Mouse (Mus musculus) liver, embryonic 13.5 days (tissue): ENCODE data around the gene Tmprss3. TPM values are rescaled to one million over a fixed set of nuclear protein-coding genes. Genes with fewer than 3 reads are reported as not detected.

Experiments used
- ATAC-seq: fragments of 200-750 bp; cut with Nextera tagmentation; 2 replicates; pipeline ENCODE4 v1.8.0; 2017; ENCODE audit warnings: low read depth, mild to moderate bottlenecking, moderate number of reproducible peaks, moderate library complexity
- DNase-seq: peaks from one replicate; pipeline ENCODE4 v3.0.0; 2022
- H3K27ac ChIP-seq: fragments of 300-500 bp; sonication (generic); 2 replicates; pipeline ENCODE4 v1.5.1; 2015; ENCODE audit warnings: moderate library complexity, mild to moderate bottlenecking, inconsistent platforms
- H3K27me3 ChIP-seq: fragments of 300-500 bp; sonication (generic); 2 replicates; pipeline ENCODE4 v1.6.1; 2015; ENCODE audit warnings: mild to moderate bottlenecking, inconsistent platforms
- H3K36me3 ChIP-seq: fragments of 300-500 bp; sonication (generic); 2 replicates; pipeline ENCODE4 v1.6.1; 2015; ENCODE audit warnings: mild to moderate bottlenecking, inconsistent platforms
- H3K4me1 ChIP-seq: fragments of 300-500 bp; sonication (generic); replicated peaks from 2 replicates; pipeline ENCODE4 v1.6.1; 2015; ENCODE audit warnings: inconsistent platforms
- H3K4me2 ChIP-seq: fragments of 300-500 bp; sonication (generic); 2 replicates; pipeline ENCODE4 v1.6.1; 2015; ENCODE audit warnings: inconsistent platforms, mild to moderate bottlenecking, moderate library complexity
- H3K4me3 ChIP-seq: fragments of 300-500 bp; sonication (generic); replicated peaks from 2 replicates; pipeline ENCODE4 v1.5.1; 2015; ENCODE audit warnings: mild to moderate bottlenecking, inconsistent platforms
- H3K9ac ChIP-seq: fragments of 300-500 bp; sonication (generic); 2 replicates; pipeline ENCODE4 v1.6.1; 2015; ENCODE audit warnings: mild to moderate bottlenecking, inconsistent platforms
- H3K9me3 ChIP-seq: fragments of 300-500 bp; sonication (generic); replicated peaks from 2 replicates; pipeline ENCODE4 v1.6.1; 2016; ENCODE audit warnings: inconsistent platforms
- WGBS: fragments of 180-500 bp; shearing (Covaris S2); methylation state at CpG from one replicate; pipeline ENCODE4 v1.1.7; 2015; ENCODE audit not compliant: insufficient replicate concordance; 5-methylcytosine and 5-hydroxymethylcytosine counted together
- polyA plus RNA-seq: library from polyadenylated mRNA; unstranded; fragments of >200 nt; fragmentation: Nextera tagmentation; extraction: Ambion mirVana; gene quantifications from 2 replicates; pipeline ENCODE4 v1.2.1, GENCODE M21; 2015

Tmprss3 gene
- polyA plus RNA-seq, 1 experiment from 2014 or later = 0.16 TPM

DNA sequence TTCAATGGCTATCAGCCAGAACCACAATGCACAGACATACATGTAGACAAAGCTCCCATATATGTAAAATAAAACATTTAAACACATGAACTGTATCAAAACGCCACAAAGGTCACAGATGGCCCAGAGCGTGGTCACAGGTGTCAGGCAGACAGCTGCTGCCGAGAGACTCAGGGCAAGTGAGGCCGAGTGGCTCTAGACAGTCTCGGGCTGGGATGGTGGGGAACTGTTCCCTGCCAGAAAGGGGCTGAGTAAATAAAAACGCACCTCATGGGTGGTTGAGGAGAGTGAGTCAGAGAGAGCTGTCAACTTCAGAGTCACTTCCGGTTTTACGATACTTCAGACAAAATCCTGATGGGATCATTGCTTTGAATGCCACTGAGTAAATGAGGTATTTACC lies 25.8 kb upstream of the Tmprss3 start:
- Histone ChIP-seq H3K4me1 (peaks cover 43% of the 10 kb centered on the region), H3K9ac (no peak overlapping the region), H3K9me3 (no peaks in the 10 kb centered on the region), H3K27ac (peak overlapping the region; percentile 30; the same call in 1 of the 2 replicates), H3K36me3 (peaks cover 29% of the 10 kb centered on the region), H3K27me3 (no peaks in the 10 kb centered on the region), H3K4me3 (no peak overlapping the region), H3K4me2 (no peak overlapping the region)
- WGBS = 64% methylated on average over 8 of the region's 8 CpGs
- ATAC-seq = no peak
- no peak for DNase-seq

GRCm38 (mm10) chr17:31223835-31224234 lies 25.1 kb upstream of the Tmprss3 start:
- peaks cover 45% of the 10 kb centered on the region for H3K4me1 ChIP-seq
- no peak overlapping the region for H3K4me3 ChIP-seq
- peak; percentile 51 for ATAC-seq
- no peaks in the 10 kb centered on the region for H3K9me3 ChIP-seq
- H3K4me2 ChIP-seq = no peak overlapping the region
- 0 out of 2 replicates have a peak overlapping the region, but pooled peaks have one; percentile 20 for H3K27ac ChIP-seq
- WGBS = 22% methylated on average over 7 of the region's 7 CpGs
- peaks cover 33% of the 10 kb centered on the region for H3K36me3 ChIP-seq
- no peak overlapping the region for H3K9ac ChIP-seq
- H3K27me3 ChIP-seq = no peaks in the 10 kb centered on the region
- DNase-seq = no peak

DNA sequence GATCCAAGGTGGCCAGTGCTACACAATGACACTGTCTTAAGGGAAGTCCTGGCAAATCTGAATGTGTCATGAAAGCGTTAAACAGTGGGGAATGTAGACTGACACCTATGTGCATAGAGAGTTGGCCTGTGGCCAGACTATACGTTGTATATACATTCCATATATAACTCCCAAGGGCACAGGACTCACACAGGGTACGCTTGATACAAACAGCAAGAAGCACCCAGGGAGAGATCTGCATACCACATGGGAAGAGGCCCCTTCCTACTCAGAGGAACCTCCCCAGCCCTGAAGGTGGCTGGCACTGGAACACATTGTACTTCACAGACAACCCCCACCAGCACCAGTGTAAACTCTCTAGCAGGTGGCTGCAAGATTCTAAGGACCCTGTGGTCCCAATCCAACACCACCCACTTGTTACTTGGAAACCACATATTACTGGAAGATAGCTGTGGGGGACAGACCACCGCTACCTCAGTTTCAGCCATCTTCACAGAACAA lies 24.1 kb upstream of the Tmprss3 start:
- Histone ChIP-seq H3K27me3 (no peaks in the 10 kb centered on the region), H3K36me3 (peaks cover 31% of the 10 kb centered on the region), H3K4me2 (no peak overlapping the region), H3K27ac (peak overlapping the region; percentile 20; the same call in 1 of the 2 replicates), H3K9me3 (no peaks in the 10 kb centered on the region), H3K4me1 (peaks cover 45% of the 10 kb centered on the region), H3K4me3 (no peak overlapping the region), H3K9ac (no peak overlapping the region)
- no peak for ATAC-seq
- no peak for DNase-seq
- 48% methylated on average over 4 of the region's 4 CpGs for WGBS

- DNase-seq (no peak), ATAC-seq (no peak)
- WGBS = 54% methylated on average over 5 of the region's 5 CpGs
- H3K4me1 ChIP-seq = peaks cover 19% of the 10 kb centered on the region
- no peaks in the 10 kb centered on the region for H3K9me3 ChIP-seq
- no peak overlapping the region for H3K9ac ChIP-seq
- H3K4me2 ChIP-seq = no peak overlapping the region
- no peak overlapping the region for H3K4me3 ChIP-seq
- no peaks in the 10 kb centered on the region for H3K27me3 ChIP-seq
- H3K36me3 ChIP-seq = peaks cover 66% of the 10 kb centered on the region
- no peak overlapping the region for H3K27ac ChIP-seq
Measured at GRCm38 (mm10) chr17:31216068-31216955, 17.5 kb upstream of the Tmprss3 start.

GRCm38 (mm10) chr17:31211881-31212280 lies 13.1 kb upstream of the Tmprss3 start:
- H3K36me3 ChIP-seq = peaks cover 42% of the 10 kb centered on the region
- no peak overlapping the region for H3K27ac ChIP-seq
- H3K9ac ChIP-seq = no peak overlapping the region
- peaks cover 45% of the 10 kb centered on the region for H3K4me1 ChIP-seq
- WGBS = 86% methylated on average over 6 of the region's 6 CpGs
- no peak overlapping the region for H3K4me3 ChIP-seq
- ATAC-seq (no peak), DNase-seq (no peak)
- H3K9me3 ChIP-seq = no peaks in the 10 kb centered on the region
- no peaks in the 10 kb centered on the region for H3K27me3 ChIP-seq
- H3K4me2 ChIP-seq = no peak overlapping the region

DNA sequence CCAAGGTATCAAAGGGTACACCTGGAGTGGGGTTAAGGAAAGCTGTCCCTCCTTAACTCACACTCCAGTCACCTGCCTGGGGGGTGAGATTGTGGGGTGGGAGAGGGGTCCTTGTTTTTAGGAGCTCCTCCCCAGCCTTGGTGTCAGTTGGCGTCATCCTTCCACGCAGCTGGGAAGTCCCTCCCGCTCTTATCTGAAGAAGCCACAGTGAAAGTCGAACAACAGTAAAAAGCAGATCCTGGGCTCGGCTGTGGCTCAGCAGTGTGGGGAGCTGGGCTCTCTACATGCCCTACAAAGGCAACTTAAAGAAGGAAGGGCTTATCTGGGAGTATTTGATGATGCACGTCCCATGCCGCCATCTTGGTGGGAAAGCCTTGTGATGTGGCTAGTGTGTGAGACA lies 11.5 kb upstream of the Tmprss3 start:
- peak; percentile 82 for ATAC-seq
- no peaks in the 10 kb centered on the region for H3K9me3 ChIP-seq
- 18% methylated on average over 7 of the region's 7 CpGs for WGBS
- DNase-seq = peak; percentile 70
- H3K27ac ChIP-seq = peak overlapping the region; percentile 88
- peaks cover 45% of the 10 kb centered on the region for H3K4me1 ChIP-seq
- H3K9ac ChIP-seq = no peak overlapping the region
- H3K4me3 ChIP-seq = no peak overlapping the region
- no peaks in the 10 kb centered on the region for H3K27me3 ChIP-seq
- H3K36me3 ChIP-seq = peaks cover 29% of the 10 kb centered on the region
- peak overlapping the region; percentile 73 for H3K4me2 ChIP-seq

GRCm38 (mm10) chr17:31209376-31209930 lies 10.7 kb upstream of the Tmprss3 start:
- DNase-seq = no peak
- WGBS = 81% methylated on average over 11 of the region's 11 CpGs
- H3K36me3 ChIP-seq = peaks cover 20% of the 10 kb centered on the region
- H3K4me2 ChIP-seq = peak overlapping the region; percentile 73
- H3K9me3 ChIP-seq = no peaks in the 10 kb centered on the region
- H3K27ac ChIP-seq = peak overlapping the region; percentile 88
- H3K4me1 ChIP-seq = peaks cover 42% of the 10 kb centered on the region
- H3K27me3 ChIP-seq = no peaks in the 10 kb centered on the region
- no peak overlapping the region; the same call in 1 of the 2 replicates for H3K9ac ChIP-seq
- ATAC-seq = no peak; the same call in 1 of the 2 replicates
- H3K4me3 ChIP-seq = peak overlapping the region; percentile 56

DNA sequence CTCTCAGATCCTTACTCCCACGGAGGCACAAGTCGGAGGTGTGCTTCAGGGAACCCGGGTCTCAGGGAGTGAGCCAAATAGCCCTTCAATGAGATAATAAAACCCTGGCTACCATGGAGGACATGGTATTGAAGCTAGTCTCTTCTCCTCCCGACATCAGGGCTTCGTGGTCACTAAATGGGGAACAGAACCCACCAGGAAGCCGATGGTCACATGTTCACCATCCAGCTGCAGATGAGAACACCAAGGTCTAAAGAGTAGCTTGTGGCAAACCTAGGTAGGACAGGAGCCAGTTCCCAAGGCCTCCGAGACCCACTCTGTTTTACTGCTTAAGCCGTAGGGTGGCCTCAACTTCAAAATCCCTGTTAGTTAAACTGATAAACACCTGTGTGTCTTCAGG lies 9.9 kb upstream of the Tmprss3 start:
- H3K4me1 ChIP-seq = peaks cover 42% of the 10 kb centered on the region
- peak overlapping the region; percentile 74 for H3K9ac ChIP-seq
- peak overlapping the region; percentile 56 for H3K4me3 ChIP-seq
- DNase-seq (no peak), ATAC-seq (peak; percentile 41; the same call in 1 of the 2 replicates)
- no peaks in the 10 kb centered on the region for H3K27me3 ChIP-seq
- H3K9me3 ChIP-seq = no peaks in the 10 kb centered on the region
- 22% methylated on average over 8 of the region's 8 CpGs for WGBS
- peaks cover 12% of the 10 kb centered on the region for H3K36me3 ChIP-seq
- H3K27ac ChIP-seq = peak overlapping the region; percentile 88
- peak overlapping the region; percentile 73 for H3K4me2 ChIP-seq

GRCm38 (mm10) chr17:31207771-31208334 lies 9.1 kb upstream of the Tmprss3 start, which contains the start of gene Ubash3a:
Gene Ubash3a, plus strand, starts transcription at chr17:31207873.
- H3K9me3 ChIP-seq = no peaks in the 10 kb centered on the region
- 10% methylated on average over 12 of the region's 12 CpGs for WGBS
- peak; percentile 52 for DNase-seq
- H3K4me3 ChIP-seq = peak within 1 kb of the TSS; percentile 56
- H3K4me2 ChIP-seq = peak within 1 kb of the TSS; percentile 73
- H3K27me3 ChIP-seq = no peaks in the 10 kb centered on the region
- H3K27ac ChIP-seq = peak within 1 kb of the TSS; percentile 88
- peaks cover 42% of the 10 kb centered on the region for H3K4me1 ChIP-seq
- peak; percentile 76 for ATAC-seq
- H3K9ac ChIP-seq = peak within 1 kb of the TSS; percentile 74
- H3K36me3 ChIP-seq = peaks cover 9% of the 10 kb centered on the region; the same call in 1 of the 2 replicates

DNA sequence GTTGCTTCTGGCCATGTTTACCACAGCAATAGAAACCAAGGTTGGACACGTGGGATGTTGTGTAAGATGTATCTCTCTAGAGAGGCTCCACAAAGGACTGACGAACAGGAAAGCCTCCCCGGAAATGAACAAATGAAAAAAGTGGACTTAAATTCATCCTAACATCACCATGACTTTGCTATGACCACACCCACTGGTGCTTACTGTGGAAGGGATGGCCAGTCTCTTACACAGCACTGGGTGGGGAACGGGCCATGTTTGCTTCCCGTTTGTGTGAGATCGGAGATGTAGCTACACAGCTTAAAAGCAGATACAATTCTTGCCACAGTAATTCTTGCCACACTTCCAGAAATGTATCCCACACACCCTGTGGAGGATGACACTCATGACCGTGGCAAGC lies 2.5 kb downstream of the Tmprss3 start:
- Histone ChIP-seq H3K4me1 (peaks cover 18% of the 10 kb centered on the region), H3K27ac (no peak overlapping the region), H3K27me3 (no peaks in the 10 kb centered on the region), H3K4me3 (no peak overlapping the region), H3K36me3 (no peaks in the 10 kb centered on the region), H3K9ac (no peak overlapping the region), H3K4me2 (no peak overlapping the region), H3K9me3 (no peaks in the 10 kb centered on the region)
- DNase-seq (no peak), ATAC-seq (no peak)
- WGBS = 67% methylated on average over 7 of the region's 7 CpGs

- Histone ChIP-seq H3K9ac (no peak overlapping the region), H3K27ac (no peak overlapping the region), H3K27me3 (no peaks in the 10 kb centered on the region), H3K4me3 (no peak overlapping the region), H3K4me1 (peaks cover 18% of the 10 kb centered on the region), H3K36me3 (no peaks in the 10 kb centered on the region), H3K9me3 (no peaks in the 10 kb centered on the region), H3K4me2 (no peak overlapping the region)
- WGBS = 38% methylated on average over 6 of the region's 6 CpGs
- DNase-seq = no peak
- ATAC-seq = peak; percentile 73
Measured at GRCm38 (mm10) chr17:31195207-31195606, 3.6 kb downstream of the Tmprss3 start.
